Mouse (Mus musculus): ENCODE measurements around the gene Fam19a1. TPM values are rescaled to one million over a fixed set of nuclear protein-coding genes. Genes with fewer than 3 reads are reported as not detected.
A peak's percentile ranks its signal among the peaks of the same experiment; 100 is the strongest.

Gene Fam19a1
- polyA plus RNA-seq (2012; ENCODE audit: insufficient read depth, insufficient read length, missing spikeins) = not detected in 2 replicates

DNA sequence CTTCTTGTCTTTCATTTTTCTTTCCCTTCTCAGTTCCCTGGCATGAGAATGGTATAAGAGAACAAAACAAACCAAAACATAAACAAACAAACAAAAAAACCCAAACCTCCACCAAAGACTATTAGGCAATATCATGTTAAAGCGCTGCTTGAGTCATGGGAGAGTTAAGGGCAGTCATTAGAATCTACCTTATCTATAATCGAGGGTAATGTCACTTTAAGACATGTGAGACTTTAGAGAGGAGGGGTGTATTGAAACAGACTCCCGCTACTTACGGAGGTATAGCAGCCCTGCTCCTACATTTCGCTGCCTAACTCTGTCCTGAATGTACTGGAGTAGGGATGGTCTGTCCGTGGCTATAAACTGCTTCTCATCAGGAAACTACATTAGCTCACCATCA lies at the start of gene Fam19a1:
TSS of gene Fam19a1 (plus strand) at position 301 of the 400 bp plus-strand sequence.
- TF ChIP-seq POLR2A (IDR thresholded peaks at IDR 0.05; ENCODE audit: borderline replicate concordance, low read depth, low read length) (no peak), CTCF (IDR thresholded peaks at IDR 0.05; ENCODE audit: low read depth, low read length) (no peak)
- H3K4me1 ChIP-seq (ENCODE audit: control insufficient read depth, insufficient read depth, low read length) = no peaks in the 10 kb centered on the region
- H3K27ac ChIP-seq (ENCODE audit: insufficient read depth, low read depth, low read length) = no peak within 1 kb of the TSS
- no peak within 1 kb of the TSS for H3K4me3 ChIP-seq (ENCODE audit: insufficient read depth, low read length)

DNA sequence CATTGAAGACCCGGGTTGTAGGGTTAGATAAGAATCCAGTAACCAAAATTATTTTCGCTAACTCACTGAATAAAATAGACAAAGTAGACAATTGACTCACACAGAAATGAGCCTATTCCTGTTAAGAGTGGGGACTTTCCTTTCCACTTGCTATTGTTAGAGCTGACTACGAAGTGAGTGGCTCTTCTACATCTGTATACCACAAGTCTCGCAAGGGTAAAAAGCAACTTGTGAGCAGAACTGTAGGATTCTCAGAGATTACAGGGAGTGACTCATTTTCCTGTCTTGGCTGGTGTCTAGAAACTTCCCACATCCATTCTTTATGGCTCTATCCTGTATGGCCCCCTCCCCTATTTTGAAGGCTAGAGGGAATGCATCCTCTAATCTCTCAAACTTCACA lies 41.9 kb upstream of the Fam19a1 start:
- H3K4me3 ChIP-seq (ENCODE audit: insufficient read depth, low read length) = no peak overlapping the region
- TF ChIP-seq CTCF (IDR thresholded peaks at IDR 0.05; ENCODE audit: low read depth, low read length) (no peak), POLR2A (IDR thresholded peaks at IDR 0.05; ENCODE audit: borderline replicate concordance, low read depth, low read length) (no peak)
- H3K4me1 ChIP-seq (ENCODE audit: control insufficient read depth, insufficient read depth, low read length) = no peaks in the 10 kb centered on the region
- H3K27ac ChIP-seq (ENCODE audit: insufficient read depth, low read depth, low read length) = no peak overlapping the region

DNA sequence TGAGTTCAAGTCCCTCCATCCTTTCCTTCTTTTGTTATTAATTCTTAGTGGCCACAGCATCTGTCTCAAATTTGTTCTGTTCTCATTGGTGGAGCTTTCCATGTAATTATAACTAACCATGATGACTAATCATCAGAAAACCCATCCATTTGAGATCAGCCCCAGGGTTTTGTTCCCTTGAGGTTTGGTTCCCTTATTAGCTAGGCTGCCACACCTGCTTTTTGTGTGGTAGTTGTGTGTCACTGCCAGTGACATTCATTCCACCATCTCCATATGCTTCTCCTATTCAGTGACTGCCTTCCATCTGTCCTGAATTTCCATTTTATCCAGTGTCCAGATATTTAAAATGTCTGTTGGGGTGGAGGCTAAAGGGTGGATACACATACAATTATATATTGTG lies 41.4 kb upstream of the Fam19a1 start:
- no peak overlapping the region for H3K4me3 ChIP-seq (ENCODE audit: insufficient read depth, low read length)
- TF ChIP-seq POLR2A (IDR thresholded peaks at IDR 0.05; ENCODE audit: borderline replicate concordance, low read depth, low read length) (no peak), CTCF (IDR thresholded peaks at IDR 0.05; ENCODE audit: low read depth, low read length) (no peak)
- H3K27ac ChIP-seq (ENCODE audit: insufficient read depth, low read depth, low read length) = no peak overlapping the region
- H3K4me1 ChIP-seq (ENCODE audit: control insufficient read depth, insufficient read depth, low read length) = no peaks in the 10 kb centered on the region

DNA sequence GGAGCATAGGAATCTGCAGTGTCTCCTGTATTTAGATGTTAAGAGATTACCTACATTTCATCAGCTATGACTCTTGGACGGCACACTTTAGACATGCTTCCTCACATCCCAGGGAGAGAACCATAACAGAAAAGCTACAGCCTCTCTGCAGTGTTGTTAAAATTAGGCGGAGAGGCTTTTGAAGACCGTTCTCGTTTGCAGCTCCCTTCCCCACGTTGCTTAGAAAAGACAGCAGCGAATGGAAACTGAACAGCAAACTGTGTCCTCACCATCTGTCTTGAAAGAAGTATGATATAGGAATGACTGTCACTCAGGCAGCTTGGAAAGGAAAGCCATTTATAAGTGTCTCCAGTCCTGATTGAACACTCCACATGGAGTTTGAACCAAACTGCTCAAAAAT lies 23.0 kb upstream of the Fam19a1 start:
- H3K4me1 ChIP-seq (ENCODE audit: control insufficient read depth, insufficient read depth, low read length) = no peaks in the 10 kb centered on the region
- no peak for TF ChIP-seq POLR2A (IDR thresholded peaks at IDR 0.05; ENCODE audit: borderline replicate concordance, low read depth, low read length)
- TF ChIP-seq CTCF (IDR thresholded peaks at IDR 0.05; ENCODE audit: low read depth, low read length) = no peak

DNA sequence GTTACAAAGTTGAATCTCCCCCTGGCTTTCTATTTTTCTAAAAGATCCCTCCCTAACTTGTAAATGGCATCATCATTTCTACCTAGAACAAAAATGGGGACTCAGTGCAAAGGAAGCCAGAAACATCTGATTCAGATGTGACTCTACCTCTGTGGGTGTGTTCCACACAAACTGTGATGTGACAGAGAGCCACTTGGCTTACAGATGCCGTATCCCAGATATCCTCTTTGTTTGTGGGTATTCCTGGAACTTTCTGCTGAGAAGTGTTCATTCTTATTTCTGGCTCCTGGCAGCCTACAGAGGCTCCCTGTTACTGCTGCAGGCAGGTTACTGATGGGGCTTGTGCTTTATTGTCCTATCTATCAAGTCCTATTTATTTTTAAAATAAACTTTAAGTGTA lies 19.2 kb upstream of the Fam19a1 start:
- no peak for TF ChIP-seq CTCF (IDR thresholded peaks at IDR 0.05; ENCODE audit: low read depth, low read length)
- TF ChIP-seq POLR2A (IDR thresholded peaks at IDR 0.05; ENCODE audit: borderline replicate concordance, low read depth, low read length) = no peak
- Histone ChIP-seq H3K27ac (ENCODE audit: insufficient read depth, low read depth, low read length) (no peak overlapping the region), H3K4me1 (ENCODE audit: control insufficient read depth, insufficient read depth, low read length) (no peaks in the 10 kb centered on the region), H3K4me3 (ENCODE audit: insufficient read depth, low read length) (no peak overlapping the region)

More for the DNA sequence above, 23.0 kb upstream of the Fam19a1 start:
- H3K27ac ChIP-seq (ENCODE audit: insufficient read depth, low read depth, low read length) = no peak overlapping the region
- H3K4me3 ChIP-seq (ENCODE audit: insufficient read depth, low read length) = no peak overlapping the region

DNA sequence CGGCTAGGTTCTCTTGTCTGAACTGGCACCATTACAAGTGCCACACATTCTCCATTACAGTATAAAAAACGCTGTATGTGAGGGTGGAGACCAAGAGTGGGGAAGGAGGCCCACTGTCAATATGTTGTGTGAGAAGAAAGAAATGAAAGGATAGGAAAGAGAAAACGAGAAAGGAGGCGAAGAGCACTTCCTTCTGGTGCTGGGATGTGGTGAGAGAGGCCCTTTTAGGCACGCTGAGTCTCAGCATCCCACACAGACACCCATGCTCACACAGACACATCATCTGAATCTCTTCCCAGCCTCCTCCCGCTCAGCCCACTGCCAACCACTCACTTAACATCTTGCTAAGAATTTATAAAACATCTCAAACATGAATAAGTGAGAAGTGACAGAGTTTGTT lies 14.7 kb upstream of the Fam19a1 start:
- H3K4me1 ChIP-seq (ENCODE audit: control insufficient read depth, insufficient read depth, low read length) = no peaks in the 10 kb centered on the region

DNA sequence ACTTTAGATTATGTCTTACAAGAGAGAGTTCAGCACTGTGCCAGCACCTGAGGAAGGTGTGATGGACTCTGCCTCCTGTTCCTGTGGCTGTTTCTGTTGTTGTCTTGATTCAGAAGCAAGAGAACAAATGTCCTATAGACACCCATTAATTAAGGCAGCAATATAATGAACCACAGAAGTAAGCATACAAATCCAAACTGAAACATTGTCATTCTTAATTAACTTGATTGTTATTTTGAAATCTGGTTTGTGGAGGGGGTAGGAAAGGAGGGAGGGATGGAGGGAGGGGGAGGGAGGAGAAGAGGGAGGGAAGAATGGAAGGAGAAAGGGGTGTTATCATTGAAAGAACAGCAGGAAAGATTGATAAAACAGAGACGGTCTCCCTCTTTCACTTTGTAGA lies 1.3 kb upstream of the Fam19a1 start:
- H3K4me3 ChIP-seq (ENCODE audit: insufficient read depth, low read length) = no peak overlapping the region
- TF ChIP-seq POLR2A (IDR thresholded peaks at IDR 0.05; ENCODE audit: borderline replicate concordance, low read depth, low read length) = no peak
- no peak for TF ChIP-seq CTCF (IDR thresholded peaks at IDR 0.05; ENCODE audit: low read depth, low read length)
- no peak overlapping the region for H3K27ac ChIP-seq (ENCODE audit: insufficient read depth, low read depth, low read length)

More for the DNA sequence above, 14.7 kb upstream of the Fam19a1 start:
- Histone ChIP-seq H3K27ac (ENCODE audit: insufficient read depth, low read depth, low read length) (no peak overlapping the region), H3K4me3 (ENCODE audit: insufficient read depth, low read length) (no peak overlapping the region)
- TF ChIP-seq CTCF (IDR thresholded peaks at IDR 0.05; ENCODE audit: low read depth, low read length) (no peak), POLR2A (IDR thresholded peaks at IDR 0.05; ENCODE audit: borderline replicate concordance, low read depth, low read length) (no peak)

DNA sequence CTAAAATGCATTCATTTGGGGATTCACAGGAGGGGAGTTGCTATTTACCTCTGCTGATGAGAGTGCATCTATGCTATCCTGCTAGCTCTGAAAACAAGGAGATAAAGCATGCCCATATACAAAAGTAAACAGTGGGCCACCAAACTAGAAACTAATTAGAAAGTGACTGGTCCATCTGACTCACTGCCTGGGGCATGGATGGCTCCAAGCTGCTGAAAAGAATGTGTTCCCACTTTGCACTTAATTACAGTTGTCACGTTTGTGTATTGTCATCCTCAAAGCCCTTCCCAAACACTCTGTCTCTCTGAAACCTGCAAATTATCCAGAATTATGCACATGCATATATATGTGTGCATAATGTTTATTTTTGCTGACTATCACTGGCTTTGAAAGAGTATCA lies 1.2 kb downstream of the Fam19a1 start:
- no peaks in the 10 kb centered on the region for H3K4me1 ChIP-seq (ENCODE audit: control insufficient read depth, insufficient read depth, low read length)
- H3K27ac ChIP-seq (ENCODE audit: insufficient read depth, low read depth, low read length) = no peak overlapping the region
- no peak overlapping the region for H3K4me3 ChIP-seq (ENCODE audit: insufficient read depth, low read length)
- TF ChIP-seq POLR2A (IDR thresholded peaks at IDR 0.05; ENCODE audit: borderline replicate concordance, low read depth, low read length) (no peak), CTCF (IDR thresholded peaks at IDR 0.05; ENCODE audit: low read depth, low read length) (no peak)

More for the DNA sequence above, 1.3 kb upstream of the Fam19a1 start:
- no peaks in the 10 kb centered on the region for H3K4me1 ChIP-seq (ENCODE audit: control insufficient read depth, insufficient read depth, low read length)

DNA sequence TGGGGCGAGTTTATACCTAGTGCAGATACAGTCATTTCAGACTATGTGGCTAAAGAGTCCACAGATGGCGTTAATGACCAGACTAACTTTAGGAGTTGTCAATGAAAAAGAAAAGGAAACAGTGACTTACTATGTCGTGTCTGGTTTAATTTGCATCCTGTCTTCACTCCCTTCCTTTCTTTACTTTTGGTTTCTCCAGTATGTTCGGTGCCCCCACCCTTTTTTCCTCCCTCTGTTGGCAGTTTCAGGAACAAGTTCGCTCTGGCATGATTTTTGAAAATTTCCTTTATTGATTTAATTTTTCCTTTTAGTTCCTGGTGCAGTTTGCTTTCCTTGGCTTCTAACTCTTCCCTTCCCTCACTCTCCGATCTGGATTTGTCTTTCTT lies 3.2 kb downstream of the Fam19a1 start:
- Histone ChIP-seq H3K27ac (ENCODE audit: insufficient read depth, low read depth, low read length) (no peak overlapping the region), H3K4me3 (ENCODE audit: insufficient read depth, low read length) (peak overlapping the region; percentile 33; the same call in 1 of the 2 replicates), H3K4me1 (ENCODE audit: control insufficient read depth, insufficient read depth, low read length) (no peaks in the 10 kb centered on the region)
- TF ChIP-seq CTCF (IDR thresholded peaks at IDR 0.05; ENCODE audit: low read depth, low read length) (no peak), POLR2A (IDR thresholded peaks at IDR 0.05; ENCODE audit: borderline replicate concordance, low read depth, low read length) (no peak)

DNA sequence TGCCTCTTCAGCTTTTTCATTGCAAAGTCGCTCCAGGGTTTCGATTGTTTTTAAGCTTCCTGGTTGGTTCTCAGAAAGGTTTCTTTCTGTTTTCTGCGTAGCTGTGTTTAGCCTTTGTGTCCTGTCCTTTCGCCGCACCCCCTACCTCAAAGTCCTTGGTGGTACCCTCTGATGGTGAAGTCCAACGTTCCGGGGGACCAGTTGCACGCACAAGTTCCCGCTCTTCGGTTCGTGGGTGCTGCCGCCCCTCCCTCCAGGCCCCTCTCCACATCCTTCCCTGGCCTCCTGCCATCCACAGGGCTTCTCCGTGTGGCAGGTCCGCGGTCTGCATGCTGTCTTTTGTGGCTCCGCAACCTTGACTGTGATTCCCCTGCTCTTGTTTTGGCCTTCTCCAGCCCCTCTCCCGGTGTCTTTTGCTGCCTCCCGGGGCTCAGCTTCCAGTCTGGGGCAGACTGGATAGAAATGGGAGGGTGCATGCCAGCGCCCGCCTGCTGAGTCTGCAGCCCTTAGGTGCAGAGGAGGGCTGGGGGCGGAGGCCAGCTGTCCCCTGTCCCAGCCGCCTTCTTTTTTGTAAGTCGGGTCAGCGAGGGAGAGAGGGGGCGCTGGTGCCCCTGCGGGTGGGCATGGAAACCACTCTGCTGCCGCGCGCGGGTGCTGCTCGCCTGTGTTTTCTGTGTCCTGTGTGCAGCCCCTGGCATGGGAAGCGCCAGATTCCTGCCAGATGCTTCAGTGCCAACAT lies 3.7 kb downstream of the Fam19a1 start:
- no peak overlapping the region for H3K27ac ChIP-seq (ENCODE audit: insufficient read depth, low read depth, low read length)
- TF ChIP-seq CTCF (IDR thresholded peaks at IDR 0.05; ENCODE audit: low read depth, low read length) = no peak
- TF ChIP-seq POLR2A (IDR thresholded peaks at IDR 0.05; ENCODE audit: borderline replicate concordance, low read depth, low read length) = no peak
- no peaks in the 10 kb centered on the region for H3K4me1 ChIP-seq (ENCODE audit: control insufficient read depth, insufficient read depth, low read length)
- H3K4me3 ChIP-seq (ENCODE audit: insufficient read depth, low read length) = peak overlapping the region; percentile 33

Measured in bone marrow macrophage, adult 2 months (primary cell).